Mouse (Mus musculus): ENCODE data around the gene Alkbh5. TPM values are rescaled to one million over a fixed set of nuclear protein-coding genes. Genes with fewer than 3 reads are reported as not detected.

Alkbh5 gene
- polyA plus RNA-seq (2012; rRNA removed): 12.2 and 12.5 TPM in 2 replicates

DNA sequence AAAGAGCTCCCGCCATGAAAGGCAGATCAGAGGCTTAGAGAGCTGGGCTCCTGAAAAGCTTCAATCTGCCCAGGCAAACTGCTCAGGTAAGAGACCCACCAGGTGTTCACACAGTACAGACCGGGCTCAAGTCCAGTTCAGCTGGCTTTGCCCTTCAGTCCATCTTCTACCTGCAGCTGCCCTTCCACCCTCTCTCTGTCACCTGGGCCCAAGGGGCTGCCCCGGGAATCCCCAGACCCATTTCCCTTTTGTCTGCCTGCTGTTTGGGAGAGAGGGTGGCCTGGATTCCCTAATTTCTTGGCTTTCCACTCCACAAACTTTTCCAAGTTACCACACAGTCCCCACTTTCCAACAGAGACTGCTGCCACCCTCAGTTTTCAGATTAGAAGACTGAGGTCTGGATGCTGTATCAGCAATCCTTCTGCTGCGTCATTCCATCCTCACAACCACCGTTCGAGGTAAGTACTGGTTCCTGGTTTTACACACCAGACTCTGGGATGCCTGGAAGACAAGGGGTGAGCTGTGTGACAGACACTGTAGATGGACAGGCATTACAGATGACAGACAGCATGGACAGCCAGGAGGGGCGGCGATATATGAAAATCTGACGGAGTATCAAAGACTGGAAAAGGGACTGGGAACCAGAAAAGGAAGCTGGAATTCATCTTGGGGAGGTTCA lies at the start of gene Alkbh5:
TSS of gene Alkbh5 (plus strand) at position 202 of the 679 bp plus-strand sequence.

Other genes with a start within 250 kb of the Alkbh5 start
- gene Tom1l2, start 183.5 kb upstream of the Alkbh5 start, polyA plus RNA-seq (2012; rRNA removed): 69.1 and 75.2 TPM in 2 replicates
- 7.7 and 8.7 TPM in 2 replicates for gene Drc3, start 183.1 kb upstream of the Alkbh5 start, polyA plus RNA-seq (2012; rRNA removed)
- gene Gid4, start 119.2 kb upstream of the Alkbh5 start, polyA plus RNA-seq (2012; rRNA removed): 22.1 and 23.7 TPM in 2 replicates
- gene Atpaf2, start 117.9 kb upstream of the Alkbh5 start, polyA plus RNA-seq (2012; rRNA removed): 34.0 and 34.5 TPM in 2 replicates
- 81.8 and 85.6 TPM in 2 replicates for gene Drg2, start 81.8 kb upstream of the Alkbh5 start, polyA plus RNA-seq (2012; rRNA removed)
- 0.19 and 0.28 TPM in 2 replicates for gene Myo15, start 67.0 kb upstream of the Alkbh5 start, polyA plus RNA-seq (2012; rRNA removed)
- 67.8 and 72.7 TPM in 2 replicates for gene Llgl1, start 163.3 kb downstream of the Alkbh5 start, polyA plus RNA-seq (2012; rRNA removed)
- gene Flii, start 190.9 kb downstream of the Alkbh5 start, polyA plus RNA-seq (2012; rRNA removed): 152 and 161 TPM in 2 replicates
- gene Mief2, start 192.0 kb downstream of the Alkbh5 start, polyA plus RNA-seq (2012; rRNA removed): 26.7 and 28.2 TPM in 2 replicates
- 7.4 and 8.2 TPM in 2 replicates for gene Top3a, start 241.0 kb downstream of the Alkbh5 start, polyA plus RNA-seq (2012; rRNA removed)
- gene Smcr8, start 241.1 kb downstream of the Alkbh5 start, polyA plus RNA-seq (2012; rRNA removed): 9.8 and 10.1 TPM in 2 replicates